Mouse (Mus musculus) heart, postnatal 0 days (tissue): ENCODE data around the gene Rhno1. TPM values are rescaled to one million over a fixed set of nuclear protein-coding genes. Genes with fewer than 3 reads are reported as not detected.

ENCODE experiments used
- ATAC-seq: fragments of 200-750 bp; cut with Nextera tagmentation; 2 replicates; pipeline ENCODE4 v1.8.0; 2017; ENCODE audit warnings: low read depth, moderate number of reproducible peaks, moderate library complexity; ENCODE audit not compliant: insufficient read depth
- DNase-seq: peaks from one replicate; pipeline ENCODE4 v3.0.0-alpha.2; 2016; ENCODE audit warnings: low spot score
- H3K27ac ChIP-seq: fragments of 300-500 bp; sonication (generic); 2 replicates; pipeline ENCODE4 v1.5.1; 2014; ENCODE audit warnings: low read depth, mild to moderate bottlenecking
- H3K27me3 ChIP-seq: fragments of 300-500 bp; sonication (generic); 2 replicates; pipeline ENCODE4 v1.6.1; 2014; ENCODE audit warnings: low read length, mixed read lengths; ENCODE audit not compliant: control insufficient read depth, insufficient read depth
- H3K36me3 ChIP-seq: fragments of 300-500 bp; sonication (generic); replicated peaks from 2 replicates; pipeline ENCODE4 v1.6.1; 2014; ENCODE audit warnings: low read length, mixed read lengths; ENCODE audit not compliant: control insufficient read depth, insufficient read depth
- H3K4me1 ChIP-seq: fragments of 300-500 bp; sonication (generic); 2 replicates; pipeline ENCODE4 v1.6.1; 2014; ENCODE audit warnings: antibody characterized with exemption; ENCODE audit not compliant: control insufficient read depth, insufficient read depth
- H3K4me2 ChIP-seq: fragments of 300-500 bp; sonication (generic); 2 replicates; pipeline ENCODE4 v1.6.1; 2014; ENCODE audit warnings: low read depth, mild to moderate bottlenecking, low read length, moderate library complexity
- H3K4me3 ChIP-seq: fragments of 300-500 bp; sonication (generic); 2 replicates; pipeline ENCODE4 v1.5.1; 2014; ENCODE audit warnings: low read depth, low read length
- H3K9ac ChIP-seq: fragments of 300-500 bp; sonication (generic); replicated peaks from 2 replicates; pipeline ENCODE4 v1.6.1; 2014; ENCODE audit warnings: low read depth, low read length, mixed read lengths
- H3K9me3 ChIP-seq: fragments of 300-500 bp; sonication (generic); replicated peaks from 2 replicates; pipeline ENCODE4 v1.6.1; 2016; ENCODE audit warnings: low read length; ENCODE audit not compliant: control insufficient read depth
- CTCF ChIP-seq: IDR thresholded peaks from 2 replicates; pipeline ENCODE4 v1.5.1; 2016; ENCODE audit warnings: antibody characterized with exemption, control low read depth, low read depth
- EP300 ChIP-seq: IDR thresholded peaks from 2 replicates; pipeline ENCODE4 v1.6.1; 2016; ENCODE audit warnings: antibody characterized with exemption, low read depth
- WGBS: fragments of 180-500 bp; shearing (Covaris S2); extraction: QIAGEN DNeasy Blood & Tissue Kit; methylation state at CpG from one replicate; pipeline ENCODE4 v1.1.7; 2014; 5-methylcytosine and 5-hydroxymethylcytosine counted together
- polyA plus RNA-seq: library from polyadenylated mRNA; unstranded; fragments of >200 nt; fragmentation: Nextera tagmentation; extraction: Ambion mirVana; gene quantifications from 2 replicates; pipeline ENCODE4 v1.2.1, GENCODE M21; 2015
- total RNA-seq: library from RNA; depleted of rRNA; stranded (reverse); fragments of >200 nt; gene quantifications from 2 replicates; pipeline ENCODE4 v1.2.3, GENCODE M21; 2014; ENCODE audit warnings: low replicate concordance

Rhno1 gene
- total and polyA plus RNA-seq, 2 experiments from 2014 or later, result 22.6 to 34.7 TPM

GRCm38 (mm10) chr6:128349711-128350110 is 13.0 kb downstream of the Rhno1 start:
- WGBS, result 53% methylated on average over 7 of the region's 7 CpGs
- no peaks in the 10 kb centered on the region for H3K27me3 ChIP-seq
- TF ChIP-seq EP300 (no peak), CTCF (no peak)
- ATAC-seq (no peak), DNase-seq (peak; percentile 13)
- H3K27ac ChIP-seq, result no peak overlapping the region
- no peak overlapping the region for H3K9ac ChIP-seq
- H3K4me3 ChIP-seq, result no peak overlapping the region
- peaks cover 3% of the 10 kb centered on the region; the same call in 1 of the 2 replicates for H3K36me3 ChIP-seq
- no peaks in the 10 kb centered on the region for H3K9me3 ChIP-seq
- peaks cover 2% of the 10 kb centered on the region for H3K4me1 ChIP-seq
- H3K4me2 ChIP-seq, result no peak overlapping the region

GRCm38 (mm10) chr6:128346782-128347181 is 15.9 kb downstream of the Rhno1 start:
- Histone ChIP-seq H3K9me3 (no peaks in the 10 kb centered on the region), H3K27me3 (no peaks in the 10 kb centered on the region), H3K9ac (no peak overlapping the region), H3K4me3 (no peak overlapping the region), H3K4me2 (no peak overlapping the region), H3K4me1 (no peaks in the 10 kb centered on the region), H3K27ac (no peak overlapping the region), H3K36me3 (peaks cover 3% of the 10 kb centered on the region; the same call in 1 of the 2 replicates)
- TF ChIP-seq CTCF (no peak), EP300 (no peak)
- ATAC-seq (no peak), DNase-seq (no peak)
- 75% methylated on average over 6 of the region's 6 CpGs for WGBS

- Histone ChIP-seq H3K9ac (no peak overlapping the region), H3K4me2 (no peak overlapping the region), H3K36me3 (no peaks in the 10 kb centered on the region), H3K4me3 (no peak overlapping the region), H3K27me3 (no peaks in the 10 kb centered on the region), H3K9me3 (no peaks in the 10 kb centered on the region), H3K4me1 (no peaks in the 10 kb centered on the region), H3K27ac (no peak overlapping the region)
- DNase-seq (no peak), ATAC-seq (no peak)
- 83% methylated on average over 10 of the region's 10 CpGs for WGBS
- TF ChIP-seq EP300, result no peak
- no peak for TF ChIP-seq CTCF
These were observed 17.1 kb downstream of the Rhno1 start for GRCm38 (mm10) chr6:128345623-128346022.

GRCm38 (mm10) chr6:128341956-128342723 is 20.6 kb downstream of the Rhno1 start:
- Histone ChIP-seq H3K4me2 (no peak overlapping the region), H3K9me3 (no peaks in the 10 kb centered on the region), H3K36me3 (no peaks in the 10 kb centered on the region), H3K4me1 (no peaks in the 10 kb centered on the region), H3K27ac (no peak overlapping the region), H3K4me3 (no peak overlapping the region), H3K9ac (no peak overlapping the region), H3K27me3 (no peaks in the 10 kb centered on the region)
- WGBS, result 89% methylated on average over 11 of the region's 11 CpGs
- no peak for TF ChIP-seq CTCF
- TF ChIP-seq EP300, result no peak
- no peak for DNase-seq
- ATAC-seq, result no peak

GRCm38 (mm10) chr6:128338876-128339275 is 23.8 kb downstream of the Rhno1 start:
- no peak overlapping the region for H3K27ac ChIP-seq
- WGBS, result 32% methylated on average over 5 of the region's 5 CpGs
- H3K9me3 ChIP-seq, result no peaks in the 10 kb centered on the region
- TF ChIP-seq CTCF (no peak), EP300 (no peak)
- H3K27me3 ChIP-seq, result no peaks in the 10 kb centered on the region
- no peak for ATAC-seq
- H3K9ac ChIP-seq, result no peak overlapping the region
- H3K36me3 ChIP-seq, result 0 out of 2 replicates have a peak, but pooled peaks cover 1% of the 10 kb centered on the region
- no peak for DNase-seq
- H3K4me2 ChIP-seq, result no peak overlapping the region
- H3K4me1 ChIP-seq, result no peaks in the 10 kb centered on the region
- no peak overlapping the region for H3K4me3 ChIP-seq
